Mouse (Mus musculus) CH12.LX (cell line): Measurements from ENCODE around the gene Cct8.

Source experiments
- CTCF ChIP-seq, 2 experiments: IDR thresholded peaks in 1 of 2; conservative IDR thresholded peaks in 1 of 2; 2 replicates each; pipeline ENCODE4 v1.5.1; 2011 to 2012; ENCODE audit warnings: low read depth in 2 of 2, low read length in 2 of 2, improper control_type of control experiment in 1 of 2, inconsistent platforms in 1 of 2, mild to moderate bottlenecking in 1 of 2, moderate library complexity in 1 of 2
- EP300 ChIP-seq: IDR thresholded peaks from 2 replicates; pipeline ENCODE4 v1.6.1; 2011; ENCODE audit warnings: low read length, improper control_type of control experiment
- PAX5 ChIP-seq: IDR thresholded peaks from 2 replicates; pipeline ENCODE4 v1.6.1; 2012; ENCODE audit warnings: low read length, inconsistent platforms, mixed read lengths

DNA sequence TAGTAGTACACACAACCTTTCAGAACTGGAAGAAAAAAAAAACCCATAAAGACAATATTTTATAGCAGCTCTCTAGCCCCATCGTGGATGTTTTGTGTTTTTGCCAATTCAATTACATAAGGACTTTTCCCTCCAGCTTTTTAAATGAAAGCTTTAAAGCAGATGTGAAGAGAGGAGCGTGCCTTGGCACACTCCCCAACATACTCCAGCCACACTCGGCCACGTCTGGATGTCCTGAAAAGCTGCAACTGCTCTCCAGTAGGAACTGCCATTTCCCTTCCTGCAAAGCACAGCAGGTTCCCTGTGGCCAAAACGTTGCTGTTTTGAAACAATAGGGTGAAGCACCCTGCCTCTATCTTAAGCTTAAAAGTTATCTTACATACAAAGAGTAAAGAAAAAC, 53.4 kb downstream of the Cct8 start:
- TF ChIP-seq PAX5 (no peak), EP300 (no peak), CTCF (conservative IDR thresholded peaks at IDR 0.05 in 1 of 2, IDR thresholded peaks at IDR 0.05 in 1 of 2; ENCODE audit: low read depth in 2 of 2, low read length in 2 of 2) (no peak)
